Mouse (Mus musculus) heart, postnatal 25 days (tissue): ENCODE results near the gene Hsf2bp. TPM values are rescaled to one million over a fixed set of nuclear protein-coding genes. Genes with fewer than 3 reads are reported as not detected.

ENCODE experiments used
- total RNA-seq, 2 experiments: library from RNA; stranded (reverse); gene quantifications; 2 replicates each; pipeline ENCODE4 v1.2.3; 2021

Gene Hsf2bp
- total RNA-seq, 2 experiments from 2014 or later: 0.75 to 1.4 TPM

Other genes starting within 250 kb of the Hsf2bp start
- gene Sik1, start 180.5 kb downstream of the Hsf2bp start, total RNA-seq: 10 to 100 TPM; 18.7 to 29.0 TPM
- gene Rrp1b, start 249 bp downstream of the Hsf2bp start, total RNA-seq: 1 to 10 TPM; 8.6 to 8.8 TPM
- 10 to 100 TPM; 23.4 to 31.1 TPM for gene Notch3, start 130.5 kb upstream of the Hsf2bp start, total RNA-seq
- gene Ephx3, start 153.2 kb upstream of the Hsf2bp start, total RNA-seq: 1 to 10 TPM; 1.3 TPM
- 10 to 100 TPM; 50.9 to 57.5 TPM for gene Brd4, start 248.4 kb upstream of the Hsf2bp start, total RNA-seq